Mouse (Mus musculus): ENCODE results near the gene Poldip2. TPM values are rescaled to one million over a fixed set of nuclear protein-coding genes. Genes with fewer than 3 reads are reported as not detected.

The Poldip2 gene
- polyA plus RNA-seq, 1 experiment from 2014 or later, result 186 TPM

Other genes starting within 250 kb of the Poldip2 start
- 0.20 and 0.52 TPM in 2 replicates for gene BC030499, start 221.4 kb upstream of the Poldip2 start, polyA plus RNA-seq (2016; fragmentation: Nextera tagmentation; extraction: Ambion mirVana)
- 33.6 and 34.2 TPM in 2 replicates for gene Spag5, start 210.7 kb upstream of the Poldip2 start, polyA plus RNA-seq (2016; fragmentation: Nextera tagmentation; extraction: Ambion mirVana)
- gene Aldoc, start 189.2 kb upstream of the Poldip2 start, polyA plus RNA-seq (2016; fragmentation: Nextera tagmentation; extraction: Ambion mirVana), result 16.8 and 17.2 TPM in 2 replicates
- 66.4 and 73.6 TPM in 2 replicates for gene Pigs, start 183.8 kb upstream of the Poldip2 start, polyA plus RNA-seq (2016; fragmentation: Nextera tagmentation; extraction: Ambion mirVana)
- gene Unc119, start 168.7 kb upstream of the Poldip2 start, polyA plus RNA-seq (2016; fragmentation: Nextera tagmentation; extraction: Ambion mirVana), result 80.8 and 89.3 TPM in 2 replicates
- not detected in 2 replicates for gene Foxn1, start 125.6 kb upstream of the Poldip2 start, polyA plus RNA-seq (2016; fragmentation: Nextera tagmentation; extraction: Ambion mirVana)
- gene Slc13a2, start 90.0 kb upstream of the Poldip2 start, polyA plus RNA-seq (2016; fragmentation: Nextera tagmentation; extraction: Ambion mirVana), result not detected in 2 replicates
- 17.5 and 17.6 TPM in 2 replicates for gene Slc46a1, start 46.5 kb upstream of the Poldip2 start, polyA plus RNA-seq (2016; fragmentation: Nextera tagmentation; extraction: Ambion mirVana)
- gene Sarm1, start 14.4 kb upstream of the Poldip2 start, polyA plus RNA-seq (2016; fragmentation: Nextera tagmentation; extraction: Ambion mirVana), result 35.0 and 37.0 TPM in 2 replicates
- 109 and 116 TPM in 2 replicates for gene Vtn, start 13.1 kb upstream of the Poldip2 start, polyA plus RNA-seq (2016; fragmentation: Nextera tagmentation; extraction: Ambion mirVana)
- not detected in 2 replicates for gene Sebox, start 8.7 kb upstream of the Poldip2 start, polyA plus RNA-seq (2016; fragmentation: Nextera tagmentation; extraction: Ambion mirVana)
- 88.4 and 93.1 TPM in 2 replicates for gene Tmem199, start within 50 bp of the Poldip2 start, polyA plus RNA-seq (2016; fragmentation: Nextera tagmentation; extraction: Ambion mirVana)
- gene Tnfaip1, start 24.1 kb downstream of the Poldip2 start, polyA plus RNA-seq (2016; fragmentation: Nextera tagmentation; extraction: Ambion mirVana), result 53.5 and 58.0 TPM in 2 replicates
- 102 and 110 TPM in 2 replicates for gene Ift20, start 24.2 kb downstream of the Poldip2 start, polyA plus RNA-seq (2016; fragmentation: Nextera tagmentation; extraction: Ambion mirVana)
- gene Tmem97, start 38.6 kb downstream of the Poldip2 start, polyA plus RNA-seq (2016; fragmentation: Nextera tagmentation; extraction: Ambion mirVana), result 39.5 and 40.7 TPM in 2 replicates
- gene Nlk, start 185.2 kb downstream of the Poldip2 start, polyA plus RNA-seq (2016; fragmentation: Nextera tagmentation; extraction: Ambion mirVana), result 24.7 and 28.2 TPM in 2 replicates
- 31.3 and 35.3 TPM in 2 replicates for gene Ccnq, start 239.5 kb downstream of the Poldip2 start, polyA plus RNA-seq (2016; fragmentation: Nextera tagmentation; extraction: Ambion mirVana)